Mouse (Mus musculus): ENCODE data around the gene Mpdu1. TPM values are rescaled to one million over a fixed set of nuclear protein-coding genes. Genes with fewer than 3 reads are reported as not detected.

Gene Mpdu1
- total and polyA plus RNA-seq, 3 experiments = 110 to 210 (median 210) TPM

DNA sequence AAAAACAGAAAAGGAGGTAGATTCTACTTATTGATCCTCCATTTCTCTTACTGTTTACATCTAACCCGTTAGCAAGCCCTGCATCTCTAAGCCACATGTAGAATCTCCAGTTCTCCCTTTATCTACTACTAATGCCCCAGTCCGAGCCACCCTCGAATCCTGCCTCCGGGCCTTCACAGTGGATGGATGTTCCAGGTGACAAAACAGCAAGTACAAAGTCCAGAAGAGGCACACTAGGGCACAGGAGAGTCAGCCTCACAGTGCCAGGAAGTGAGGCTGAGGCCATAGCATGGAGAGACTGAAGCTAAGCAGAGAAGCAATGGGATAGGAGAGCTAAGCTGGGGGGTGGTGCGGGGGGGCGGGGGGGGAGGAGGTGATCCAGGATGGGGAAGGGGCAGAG lies 30.4 kb upstream of the Mpdu1 start:
- H3K27ac ChIP-seq (ENCODE audit: insufficient read depth, low read depth) = no peak overlapping the region
- TF ChIP-seq USF2 (conservative IDR thresholded peaks at IDR 0.05; ENCODE audit: low read depth, low read length) (no peak), TCF12 (IDR thresholded peaks at IDR 0.05; ENCODE audit: low read depth, low read length) (no peak), NELFE (IDR thresholded peaks at IDR 0.05; ENCODE audit: low read depth, low read length) (no peak), MAFK (IDR thresholded peaks at IDR 0.05; ENCODE audit: insufficient replicate concordance, low read length) (no peak), CTCF (conservative IDR thresholded peaks at IDR 0.05 in 1 of 2, IDR thresholded peaks at IDR 0.05 in 1 of 2; ENCODE audit: low read depth in 2 of 2, low read length in 2 of 2) (no peak), GABPA (IDR thresholded peaks at IDR 0.05; ENCODE audit: insufficient replicate concordance, low read depth, low read length) (no peak), SMC3 (IDR thresholded peaks at IDR 0.05; ENCODE audit: low read depth, low read length) (no peak), BHLHE40 (IDR thresholded peaks at IDR 0.05; ENCODE audit: low read depth, low read length) (no peak), ZC3H11A (IDR thresholded peaks at IDR 0.05; ENCODE audit: low read depth, low read length) (no peak), RAD21 (IDR thresholded peaks at IDR 0.05; ENCODE audit: low read depth, low read length) (no peak), CHD1 (IDR thresholded peaks at IDR 0.05; ENCODE audit: low read depth, low read length) (no peak), UBTF (IDR thresholded peaks at IDR 0.05; ENCODE audit: low read depth, low read length) (no peak), ZKSCAN1 (IDR thresholded peaks at IDR 0.05; ENCODE audit: borderline replicate concordance, low read depth, low read length) (no peak), SIN3A (IDR thresholded peaks at IDR 0.05; ENCODE audit: low read length) (no peak), MEF2A (IDR thresholded peaks at IDR 0.05; ENCODE audit: borderline replicate concordance, low read depth, low read length) (no peak), USF1 (IDR thresholded peaks at IDR 0.05; ENCODE audit: low read depth, low read length) (no peak), E2F4 (IDR thresholded peaks at IDR 0.05; ENCODE audit: insufficient replicate concordance, low read depth, low read length) (no peak)
- no peaks in the 10 kb centered on the region for H3K4me1 ChIP-seq (ENCODE audit: control insufficient read depth in 1 of 2, insufficient read depth in 2 of 2)
- no peak overlapping the region for H3K9ac ChIP-seq (ENCODE audit: insufficient read depth, low read depth)
- H3K27me3 ChIP-seq (replicated peaks) = no peaks in the 10 kb centered on the region
- in situ Hi-C loops (cut with MboI; ENCODE audit: low pct_ligation_motif_present, low pct_unique_long_range_greater_than_20kb, low sequenced_read_pairs) = no loop called here
- H3K79me2 ChIP-seq (replicated peaks; ENCODE audit: control insufficient read depth, extremely low read depth, insufficient read depth, poor library complexity, severe bottlenecking) = no peaks in the 10 kb centered on the region
- dilution Hi-C loops (cut with MboI; ENCODE audit: extremely low pct_ligation_motif_present, extremely low pct_unique_long_range_greater_than_20kb, low sequenced_read_pairs) = no loop called here
- no peak overlapping the region for H3K4me2 ChIP-seq (ENCODE audit: insufficient read depth, low read depth, poor library complexity, severe bottlenecking)
- no peaks in the 10 kb centered on the region for H3K36me3 ChIP-seq (replicated peaks in 1 of 2; ENCODE audit: control insufficient read depth in 1 of 2, insufficient read depth in 1 of 2, low read length in 1 of 2)
- H3K9me3 ChIP-seq (replicated peaks; ENCODE audit: low read length) = no peaks in the 10 kb centered on the region
- no peak for DNase-seq (ENCODE audit: extremely low read depth)
- H3K4me3 ChIP-seq (replicated peaks in 1 of 3; ENCODE audit: low read depth in 2 of 3, low read length in 2 of 3, poor library complexity in 1 of 3) = no peak overlapping the region

DNA sequence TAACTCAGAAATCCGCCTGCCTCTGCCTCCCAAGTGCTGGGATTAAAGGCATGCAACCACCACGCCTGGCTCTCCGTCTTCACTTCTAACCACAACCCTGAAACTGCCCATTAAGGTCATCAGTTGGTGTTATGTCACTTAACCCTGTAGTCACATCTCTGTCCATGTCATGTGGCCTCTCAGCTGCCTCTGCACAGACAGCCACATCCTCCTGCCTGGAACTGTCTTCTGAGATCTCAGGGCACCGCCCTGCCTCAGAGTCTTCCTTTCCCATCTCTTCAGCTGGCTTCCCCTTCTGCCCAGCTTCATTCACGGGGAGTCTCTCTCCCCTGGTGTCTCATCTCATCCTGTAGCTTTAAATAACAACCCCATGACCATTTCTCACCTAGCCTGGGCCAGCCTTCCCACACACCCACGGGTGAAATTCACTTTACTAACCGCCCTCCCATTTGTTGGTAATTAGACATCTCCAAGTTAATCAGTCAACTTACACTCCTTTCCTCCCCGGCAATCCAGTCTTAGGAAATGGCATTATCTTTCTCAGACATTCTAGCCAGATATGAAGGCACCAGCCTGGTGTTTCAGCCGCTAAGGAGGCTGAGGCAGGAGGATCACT lies 29.9 kb upstream of the Mpdu1 start:
- DNase-seq (ENCODE audit: extremely low read depth) = no peak
- Histone ChIP-seq H3K4me1 (ENCODE audit: control insufficient read depth in 1 of 2, insufficient read depth in 2 of 2) (no peaks in the 10 kb centered on the region), H3K27ac (ENCODE audit: insufficient read depth, low read depth) (no peak overlapping the region), H3K9me3 (replicated peaks; ENCODE audit: low read length) (no peaks in the 10 kb centered on the region), H3K27me3 (replicated peaks) (no peaks in the 10 kb centered on the region), H3K4me3 (replicated peaks in 1 of 3; ENCODE audit: low read depth in 2 of 3, low read length in 2 of 3, poor library complexity in 1 of 3) (no peak overlapping the region), H3K9ac (ENCODE audit: insufficient read depth, low read depth) (no peak overlapping the region), H3K36me3 (replicated peaks in 1 of 2; ENCODE audit: control insufficient read depth in 1 of 2, insufficient read depth in 1 of 2, low read length in 1 of 2) (no peaks in the 10 kb centered on the region), H3K79me2 (replicated peaks; ENCODE audit: control insufficient read depth, extremely low read depth, insufficient read depth, poor library complexity, severe bottlenecking) (no peaks in the 10 kb centered on the region), H3K4me2 (ENCODE audit: insufficient read depth, low read depth, poor library complexity, severe bottlenecking) (no peak overlapping the region)
- in situ Hi-C loops (cut with MboI; ENCODE audit: low pct_ligation_motif_present, low pct_unique_long_range_greater_than_20kb, low sequenced_read_pairs) (no loop called here), dilution Hi-C loops (cut with MboI; ENCODE audit: extremely low pct_ligation_motif_present, extremely low pct_unique_long_range_greater_than_20kb, low sequenced_read_pairs) (no loop called here)
- TF ChIP-seq BHLHE40 (IDR thresholded peaks at IDR 0.05; ENCODE audit: low read depth, low read length) = no peak
- no peak for TF ChIP-seq SIN3A (IDR thresholded peaks at IDR 0.05; ENCODE audit: low read length)
- TF ChIP-seq MEF2A (IDR thresholded peaks at IDR 0.05; ENCODE audit: borderline replicate concordance, low read depth, low read length) = no peak
- TF ChIP-seq MXI1 (IDR thresholded peaks at IDR 0.05; ENCODE audit: low read depth, low read length) = no peak
- TF ChIP-seq ZC3H11A (IDR thresholded peaks at IDR 0.05; ENCODE audit: low read depth, low read length) = no peak
- TF ChIP-seq MYC (IDR thresholded peaks at IDR 0.05; ENCODE audit: low read depth, low read length) = no peak
- TF ChIP-seq ELF1 (IDR thresholded peaks at IDR 0.05; ENCODE audit: low read depth, low read length) = no peak
- no peak for TF ChIP-seq UBTF (IDR thresholded peaks at IDR 0.05; ENCODE audit: low read depth, low read length)
- no peak for TF ChIP-seq RCOR1 (conservative IDR thresholded peaks at IDR 0.05; ENCODE audit: low read depth, low read length)
- TF ChIP-seq NELFE (IDR thresholded peaks at IDR 0.05; ENCODE audit: low read depth, low read length) = no peak
- no peak for TF ChIP-seq MAX (IDR thresholded peaks at IDR 0.05; ENCODE audit: low read length)
- TF ChIP-seq ZNF384 (IDR thresholded peaks at IDR 0.05; ENCODE audit: low read depth, low read length) = no peak
- no peak for TF ChIP-seq ETS1 (conservative IDR thresholded peaks at IDR 0.05; ENCODE audit: low read depth, low read length)
- no peak for TF ChIP-seq NRF1 (IDR thresholded peaks at IDR 0.05; ENCODE audit: low read depth, low read length)
- no peak for TF ChIP-seq USF1 (IDR thresholded peaks at IDR 0.05; ENCODE audit: low read depth, low read length)

All from CH12.LX (cell line).